8 mouse cellular contexts compared by ENCODE assay signal in the genomic region with DNA sequence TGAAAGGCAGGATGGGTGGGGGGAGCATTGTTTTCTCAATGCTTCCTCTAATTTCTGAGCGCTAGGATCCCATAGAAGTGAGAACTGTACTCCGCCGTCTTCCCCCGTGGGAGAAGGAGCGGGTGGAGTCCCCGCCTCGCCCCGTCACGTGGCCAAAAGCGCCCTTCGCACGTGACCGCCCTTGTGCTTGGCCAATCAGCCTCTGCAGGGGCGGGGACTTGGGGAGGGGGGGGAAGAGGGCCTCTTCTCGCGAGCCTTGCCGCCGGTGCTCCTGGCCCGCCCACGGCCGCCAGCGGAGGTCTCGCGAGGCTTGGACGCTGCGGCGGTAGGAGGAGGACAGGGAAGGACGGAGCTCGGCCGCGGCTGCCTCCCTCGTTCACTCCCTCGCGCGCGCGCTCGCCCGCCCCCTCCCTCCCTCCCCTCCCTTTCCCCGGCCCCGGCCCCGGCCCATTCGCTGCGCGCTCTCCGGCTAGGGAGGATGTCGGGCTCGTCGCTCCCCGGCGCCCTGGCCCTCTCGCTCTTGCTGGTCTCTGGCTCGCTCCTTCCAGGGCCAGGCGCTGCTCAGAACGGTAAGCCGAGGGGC. TPM values are rescaled to one million over a fixed set of nuclear protein-coding genes. Genes with fewer than 3 reads are reported as not detected.
DNase-seq lines count a peak whose midpoint lies in the region; ATAC-seq lines count a peak whose summit lies in the region.

A gene (plus strand): TSS at position 283 of the 583 bp plus-strand sequence.

- peak within 1 kb of the TSS; percentile 98 for H3K9ac ChIP-seq in hindbrain, embryonic 12.5 days

- peak within 1 kb of the TSS; percentile 57 for H3K4me2 ChIP-seq in hindbrain, embryonic 12.5 days (replicated peaks)

- H3K4me3 ChIP-seq in hindbrain, embryonic 12.5 days: peak within 1 kb of the TSS; percentile 95

- no peaks in the 10 kb centered on the region for H3K36me3 ChIP-seq in hindbrain, embryonic 12.5 days

- peak; percentile 98 for ATAC-seq in hindbrain, embryonic 12.5 days (ENCODE audit: low FRiP score)

- DNase-seq in NIH3T3 (ENCODE audit: low read depth): peak; percentile 98
- DNase-seq in cerebellum, postnatal 10 days: peak; percentile 99
- DNase-seq in frontal cortex, postnatal 10 days (ENCODE audit: low spot score in 2 of 2): peak; percentile 96
- peak; percentile 95 to 97 for DNase-seq in layer of hippocampus, postnatal 14 days (ENCODE audit: low spot score in 2 of 2)
- DNase-seq in lung, postnatal 14 days: peak; percentile 98
- DNase-seq in retina, adult 2 months (ENCODE audit: low read depth, low spot score): peak; percentile 96
- DNase-seq in thymus, postnatal 36 days: peak; percentile 95 to 99

- WGBS in hindbrain, embryonic 12.5 days: under 1% methylated on average over 47 of the region's 56 CpGs

- H3K27me3 ChIP-seq in hindbrain, embryonic 12.5 days: no peaks in the 10 kb centered on the region

- H3K4me1 ChIP-seq in hindbrain, embryonic 12.5 days: peaks cover 11% of the 10 kb centered on the region

- peak within 1 kb of the TSS; percentile 99 for H3K27ac ChIP-seq in hindbrain, embryonic 12.5 days

- H3K9me3 ChIP-seq in hindbrain, embryonic 12.5 days (replicated peaks): no peaks in the 10 kb centered on the region

RNA-seq across cellular contexts. Expression of the gene that starts here (rescaled TPM):
- 90.2 and 92.1 TPM in 2 replicates for polyA plus RNA-seq in hindbrain, embryonic 12.5 days (2016; fragmentation: Nextera tagmentation; extraction: Ambion mirVana)
- total RNA-seq in layer of hippocampus, postnatal 14 days (2021): 100 to 1,000 TPM; 800 to 831 TPM

Comparison
In these comparisons a context has a peak if more than half of its experiments do, and no peak if none do; other contexts are left out.
1. Peak in every context shown above with its lines: DNase-seq, ATAC-seq, H3K4me3 ChIP-seq and H3K27ac ChIP-seq.